Mouse (Mus musculus): Measurements from ENCODE around the gene S100a4. TPM values are rescaled to one million over a fixed set of nuclear protein-coding genes. Genes with fewer than 3 reads are reported as not detected.

The S100a4 gene
- over 10,000 TPM in 1 of 2 experiments, 1,000 to 10,000 TPM in 1; 5,914 to 20,400 TPM for polyA plus RNA-seq (2012; fragmentation: generic; extraction: Trizol)

GRCm38 (mm10) chr3:90603623-90604022 lies at the start of gene S100a4:
Gene S100a4 (plus strand): TSS chr3:90603771.

GRCm38 (mm10) chr3:90560008-90560628 lies 43.5 kb upstream of the S100a4 start, which contains the start of gene S100a3:
Gene S100a3 (plus strand): TSS chr3:90560578.

GRCm38 (mm10) chr3:90589947-90590346 lies 13.6 kb upstream of the S100a4 start, which contains the start of gene S100a2:
Gene S100a2 (plus strand): TSS chr3:90590247.

GRCm38 (mm10) chr3:90601486-90602110 lies 2.0 kb upstream of the S100a4 start, which contains the start of gene Gm42674:
Gene Gm42674 (plus strand): TSS chr3:90601904.

GRCm38 (mm10) chr3:90608223-90608622 lies 4.7 kb downstream of the S100a4 start, which contains the start of gene S100a5:
Gene S100a5 (plus strand): TSS chr3:90608523.

GRCm38 (mm10) chr3:90612728-90613291 lies 9.2 kb downstream of the S100a4 start, which contains the start of gene S100a6:
Gene S100a6 (plus strand): TSS chr3:90612882.

GRCm38 (mm10) chr3:90653717-90654116 lies 50.1 kb downstream of the S100a4 start, which contains the start of gene S100a7a:
Gene S100a7a (plus strand): TSS chr3:90654017.

Other genes with a start within 250 kb of the S100a4 start
- 1 to 10 TPM in 1 of 2 experiments, under 1 TPM in 1; 0.14 to 2.2 TPM for gene Slc27a3, start 213.8 kb upstream of the S100a4 start, polyA plus RNA-seq (2012; fragmentation: generic; extraction: Trizol)
- gene Ints3, start 170.1 kb upstream of the S100a4 start, polyA plus RNA-seq (2012; fragmentation: generic; extraction: Trizol): 10 to 100 TPM; 17.2 to 28.2 TPM
- gene Npr1, start 137.9 kb upstream of the S100a4 start, polyA plus RNA-seq (2012; fragmentation: generic; extraction: Trizol): 1 to 10 TPM in 1 of 2 experiments, under 1 TPM in 1; 0.48 to 1.6 TPM
- 10 to 100 TPM; 28.7 to 59.6 TPM for gene Ilf2, start 127.6 kb upstream of the S100a4 start, polyA plus RNA-seq (2012; fragmentation: generic; extraction: Trizol)
- gene Snapin, start 112.7 kb upstream of the S100a4 start, polyA plus RNA-seq (2012; fragmentation: generic; extraction: Trizol): 10 to 100 TPM in 1 of 2 experiments, 1 to 10 TPM in 1; 6.5 to 42.9 TPM
- 10 to 100 TPM; 34.7 to 76.9 TPM for gene Chtop, start 94.3 kb upstream of the S100a4 start, polyA plus RNA-seq (2012; fragmentation: generic; extraction: Trizol)
- gene S100a1, start 89.4 kb upstream of the S100a4 start, polyA plus RNA-seq (2012; fragmentation: generic; extraction: Trizol): 100 to 1,000 TPM in 1 of 2 experiments, 10 to 100 TPM in 1; 25.4 to 118 TPM
- 100 to 1,000 TPM in 1 of 2 experiments, 10 to 100 TPM in 1; 82.1 to 195 TPM for gene S100a13, start 89.3 kb upstream of the S100a4 start, polyA plus RNA-seq (2012; fragmentation: generic; extraction: Trizol)
- under 1 TPM; 0.22 to 0.58 TPM for gene S100a14, start 76.9 kb upstream of the S100a4 start, polyA plus RNA-seq (2012; fragmentation: generic; extraction: Trizol)
- 100 to 1,000 TPM in 1 of 2 experiments, 1 to 10 TPM in 1; 3.9 to 111 TPM for gene S100a16, start 66.5 kb upstream of the S100a4 start, polyA plus RNA-seq (2012; fragmentation: generic; extraction: Trizol)
- gene S100a3, start 43.2 kb upstream of the S100a4 start, polyA plus RNA-seq (2012; fragmentation: generic; extraction: Trizol): 10 to 100 TPM in 1 of 2 experiments, 1 to 10 TPM in 1; 7.2 to 22.4 TPM
- not detected for gene S100a2, start 13.5 kb upstream of the S100a4 start, polyA plus RNA-seq (2012; fragmentation: generic; extraction: Trizol)
- 1 to 10 TPM; 1.2 to 1.6 TPM for gene Gm42674, start 1.9 kb upstream of the S100a4 start, polyA plus RNA-seq (2012; fragmentation: generic; extraction: Trizol)
- gene S100a5, start 4.8 kb downstream of the S100a4 start, polyA plus RNA-seq (2012; fragmentation: generic; extraction: Trizol): 1 to 10 TPM in 1 of 2 experiments, under 1 TPM in 1; 0.98 to 1.2 TPM
- 1,000 to 10,000 TPM; 5,353 to 9,678 TPM for gene S100a6, start 9.1 kb downstream of the S100a4 start, polyA plus RNA-seq (2012; fragmentation: generic; extraction: Trizol)
- 1 to 10 TPM in 1 of 2 experiments, under 1 TPM in 1; 0.43 to 1.8 TPM for gene S100a7a, start 50.2 kb downstream of the S100a4 start, polyA plus RNA-seq (2012; fragmentation: generic; extraction: Trizol)
- not detected for gene S100a8, start 65.2 kb downstream of the S100a4 start, polyA plus RNA-seq (2012; fragmentation: generic; extraction: Trizol)
- not detected for gene S100a9, start 92.0 kb downstream of the S100a4 start, polyA plus RNA-seq (2012; fragmentation: generic; extraction: Trizol)
- gene Pglyrp4, start 123.1 kb downstream of the S100a4 start, polyA plus RNA-seq (2012; fragmentation: generic; extraction: Trizol): not detected
- gene Gm5849, start 174.1 kb downstream of the S100a4 start, polyA plus RNA-seq (2012; fragmentation: generic; extraction: Trizol): not detected

Measured in C3H10T1/2 (cell line).